Mouse (Mus musculus) retina, embryonic 14.5 days (tissue): Measurements from ENCODE around the gene Mrpl37.
A peak's percentile ranks its signal among the peaks of the same experiment; 100 is the strongest.

Source experiments
- DNase-seq: peaks from one replicate; pipeline ENCODE4 v3.0.0-alpha.2; 2015; ENCODE audit warnings: low spot score

Gene Mrpl37

GRCm38 (mm10) chr4:107067151-107067840 lies 628 bp upstream of the Mrpl37 start:
- DNase-seq: peak; percentile 41

- no peak for DNase-seq
Observed at GRCm38 (mm10) chr4:107064394-107065098, 2.1 kb downstream of the Mrpl37 start.

DNA sequence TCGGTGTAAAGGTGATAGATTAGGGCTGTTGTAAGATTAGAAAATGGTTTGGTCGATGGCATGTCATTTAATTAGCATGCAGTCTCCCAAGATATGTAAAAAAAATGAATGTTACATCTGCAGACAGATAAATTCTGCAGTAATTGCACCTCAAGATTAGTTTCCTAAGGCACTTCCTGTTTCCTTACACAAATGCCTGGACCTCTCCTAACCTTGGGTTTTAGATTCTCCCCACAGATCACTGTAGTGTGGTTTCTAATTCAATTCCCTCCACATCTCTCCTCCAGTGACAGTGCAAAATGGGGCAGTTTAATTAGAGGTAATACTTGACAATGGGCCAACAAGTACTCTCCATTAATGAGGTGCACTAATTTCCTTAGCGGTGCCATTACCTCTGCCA lies 3.5 kb downstream of the Mrpl37 start:
- no peak for DNase-seq

- DNase-seq: no peak
Observed at GRCm38 (mm10) chr4:107061560-107061959, 5.1 kb downstream of the Mrpl37 start.

DNA sequence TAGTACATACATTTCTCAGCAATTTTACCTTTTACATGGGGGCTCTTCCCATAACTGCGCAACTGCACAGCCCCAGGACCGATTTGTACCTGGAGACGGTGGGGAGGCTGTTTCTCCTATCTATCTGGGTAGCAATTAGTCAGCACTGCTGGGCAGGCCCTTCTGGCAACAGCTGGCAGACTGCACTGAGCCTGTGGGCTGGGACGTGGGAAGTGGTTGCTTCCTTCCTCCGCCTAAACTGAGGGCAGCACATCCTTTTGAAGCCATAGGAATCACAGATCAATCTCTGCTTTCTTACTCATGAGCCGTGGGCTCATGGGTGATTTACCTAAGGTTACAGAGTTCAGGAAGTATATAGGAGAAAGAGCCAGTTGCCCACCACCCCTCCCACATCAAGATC lies 7.9 kb downstream of the Mrpl37 start:
- no peak for DNase-seq

GRCm38 (mm10) chr4:107058346-107058745 lies 8.3 kb downstream of the Mrpl37 start:
- DNase-seq: no peak

- DNase-seq: no peak
Observed at GRCm38 (mm10) chr4:107056088-107056487, 10.6 kb downstream of the Mrpl37 start.

- no peak for DNase-seq
Observed at GRCm38 (mm10) chr4:107052962-107053553, 13.6 kb downstream of the Mrpl37 start.

DNA sequence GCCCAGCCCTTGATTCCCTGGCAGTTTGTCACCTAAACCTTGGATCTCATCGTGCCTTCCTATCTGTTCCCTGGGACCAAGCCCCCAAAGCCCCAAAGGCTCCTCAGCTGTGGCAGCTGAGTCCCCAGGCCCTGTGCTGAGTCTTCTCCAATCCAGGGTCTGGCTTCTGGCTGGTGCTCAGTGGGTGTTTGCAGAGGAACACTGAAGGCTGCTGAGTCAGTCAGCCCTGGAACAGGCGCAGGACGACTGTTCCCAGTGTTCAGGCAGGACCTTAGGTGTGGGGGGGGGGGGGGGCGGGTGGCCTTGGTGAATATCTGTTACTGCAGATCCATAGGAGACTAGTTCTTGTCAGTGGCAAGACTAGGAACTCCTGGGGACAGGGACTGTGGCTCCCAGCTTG lies 14.8 kb downstream of the Mrpl37 start:
- no peak for DNase-seq

DNA sequence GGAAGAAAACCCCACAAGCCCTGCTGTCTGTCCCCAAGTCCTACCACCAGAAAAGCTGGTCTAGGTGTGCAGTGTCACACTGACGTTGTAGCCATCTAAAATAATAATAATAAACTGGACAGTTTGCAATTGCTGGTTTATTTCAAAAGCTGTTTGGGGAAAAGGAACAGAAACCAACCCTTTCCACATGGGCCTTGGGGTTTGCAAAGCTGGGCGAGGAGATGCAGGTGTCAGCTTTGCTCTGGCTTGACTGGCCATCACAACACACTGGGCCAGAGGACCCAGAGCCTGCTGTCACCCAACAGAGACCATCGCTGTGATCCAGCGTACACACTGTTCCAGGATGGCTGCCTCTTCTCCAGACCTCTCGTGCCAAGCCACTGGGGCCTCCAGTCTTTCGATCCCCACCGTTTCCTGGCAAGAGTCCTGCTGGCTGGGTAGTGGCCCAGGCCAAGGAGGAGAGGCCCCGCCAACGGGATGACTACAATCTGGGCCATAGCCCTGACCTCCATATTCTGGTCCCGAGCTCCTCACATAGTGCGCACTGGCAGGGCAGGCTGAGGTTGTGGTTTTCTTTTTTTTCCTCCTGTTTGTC lies 18.0 kb downstream of the Mrpl37 start:
- no peak for DNase-seq

- DNase-seq: no peak
Observed at GRCm38 (mm10) chr4:107047806-107048205, 18.9 kb downstream of the Mrpl37 start.

GRCm38 (mm10) chr4:107045188-107045587 lies 21.5 kb downstream of the Mrpl37 start:
- DNase-seq: no peak

DNA sequence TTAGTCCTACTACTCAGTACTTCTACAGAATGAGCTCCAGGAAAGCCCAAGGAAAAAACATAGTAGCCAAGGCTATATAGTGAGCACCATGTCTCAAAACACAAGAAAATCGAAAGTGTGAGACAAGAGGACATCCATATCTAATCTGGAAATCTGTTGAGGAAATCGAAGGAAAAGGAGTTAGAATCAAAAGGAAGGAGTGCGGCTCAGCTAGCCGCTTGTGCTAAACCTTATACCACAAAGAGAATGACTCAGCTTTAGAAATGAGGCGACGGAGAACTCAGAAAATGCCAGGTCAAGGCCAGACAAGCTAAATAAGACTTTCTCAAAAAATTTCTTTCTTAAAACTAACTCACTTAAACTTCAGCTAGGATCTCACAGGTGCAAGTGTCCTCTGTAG lies 24.4 kb downstream of the Mrpl37 start:
- no peak for DNase-seq

GRCm38 (mm10) chr4:107039270-107039669 lies 27.4 kb downstream of the Mrpl37 start:
- peak; percentile 73 for DNase-seq

GRCm38 (mm10) chr4:107038303-107038702 lies 28.4 kb downstream of the Mrpl37 start:
- no peak for DNase-seq

- DNase-seq: no peak
Observed at GRCm38 (mm10) chr4:107036985-107037384, 29.7 kb downstream of the Mrpl37 start.

DNA sequence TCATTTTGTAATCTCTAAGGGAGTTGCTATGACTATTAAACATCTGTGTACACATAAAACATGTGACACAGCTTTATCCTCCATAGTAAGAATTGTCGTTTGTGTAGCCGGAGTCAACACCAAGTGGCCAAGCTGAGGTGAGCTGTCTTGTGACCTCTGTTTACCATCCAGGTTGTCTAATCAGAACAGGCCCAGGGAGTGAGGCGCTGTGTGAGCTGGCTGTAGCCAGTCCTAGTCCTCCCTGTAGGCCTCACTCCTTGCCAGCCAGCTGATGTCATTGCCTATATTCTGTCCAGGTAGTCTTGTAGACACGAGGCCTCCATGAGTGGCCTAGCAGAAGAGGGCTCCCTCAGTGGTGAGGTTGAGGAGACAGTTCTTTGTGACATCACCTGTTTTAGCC lies 31.0 kb downstream of the Mrpl37 start:
- DNase-seq: no peak

DNA sequence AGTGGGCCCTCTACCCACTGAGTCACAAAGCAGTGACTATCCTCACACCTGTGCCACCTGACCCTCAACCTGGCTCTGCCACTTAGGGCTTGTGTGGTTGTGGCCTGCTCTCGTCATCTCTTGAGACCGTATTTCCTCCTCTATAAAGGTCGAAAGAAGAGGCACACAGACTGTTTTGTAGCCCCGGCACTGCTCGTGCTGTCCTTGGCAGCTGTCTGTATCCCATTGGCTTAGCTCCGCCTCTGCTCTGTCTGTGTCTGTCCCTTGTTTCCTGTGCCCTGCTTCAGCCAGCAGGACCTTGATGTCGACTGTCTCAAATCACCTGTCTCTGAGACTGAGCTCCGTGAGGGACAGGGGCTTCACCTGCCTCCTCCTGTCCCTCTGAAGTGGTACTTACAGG lies 40.2 kb downstream of the Mrpl37 start:
- no peak for DNase-seq

- DNase-seq: no peak
Observed at GRCm38 (mm10) chr4:107025369-107025768, 41.3 kb downstream of the Mrpl37 start.

DNA sequence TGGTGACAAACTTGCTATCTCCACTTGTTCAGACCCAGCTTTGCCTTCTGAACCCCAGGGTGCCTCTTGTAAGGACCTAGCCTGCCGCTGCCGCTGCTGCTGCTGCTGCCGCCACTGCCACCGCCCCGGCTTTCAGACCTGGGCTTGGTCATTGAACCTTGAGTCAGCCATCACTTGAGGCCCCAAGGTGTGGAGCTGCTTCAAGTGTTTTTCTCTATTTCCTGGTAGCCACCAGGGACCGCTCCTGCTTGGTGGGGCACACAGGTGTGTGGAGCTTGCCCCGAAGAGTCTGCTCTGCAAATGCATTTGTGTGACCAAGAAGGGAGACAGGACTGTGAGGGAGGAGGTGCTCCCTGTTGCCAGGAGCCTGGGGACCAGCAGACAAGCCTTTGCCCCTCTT lies 41.8 kb downstream of the Mrpl37 start:
- no peak for DNase-seq

DNA sequence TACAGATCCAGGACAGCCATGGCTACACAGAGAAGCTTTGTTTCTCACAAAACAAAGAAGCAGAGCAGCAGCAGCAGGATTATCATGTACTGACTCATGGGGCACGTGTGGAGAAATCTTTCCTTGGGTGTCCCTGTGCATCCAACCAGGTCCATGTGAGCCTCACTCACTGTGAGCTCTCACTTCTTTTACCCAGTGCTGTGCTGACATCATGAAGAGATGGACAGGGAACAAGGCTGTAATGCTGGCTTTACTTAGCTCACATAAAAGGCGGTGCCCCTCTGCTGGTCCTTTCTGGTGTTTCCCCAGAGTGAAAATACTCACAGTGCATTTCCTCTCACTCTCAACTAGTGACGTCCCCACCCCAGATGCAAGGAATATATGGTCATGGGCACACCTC lies 45.2 kb downstream of the Mrpl37 start:
- DNase-seq: no peak

DNA sequence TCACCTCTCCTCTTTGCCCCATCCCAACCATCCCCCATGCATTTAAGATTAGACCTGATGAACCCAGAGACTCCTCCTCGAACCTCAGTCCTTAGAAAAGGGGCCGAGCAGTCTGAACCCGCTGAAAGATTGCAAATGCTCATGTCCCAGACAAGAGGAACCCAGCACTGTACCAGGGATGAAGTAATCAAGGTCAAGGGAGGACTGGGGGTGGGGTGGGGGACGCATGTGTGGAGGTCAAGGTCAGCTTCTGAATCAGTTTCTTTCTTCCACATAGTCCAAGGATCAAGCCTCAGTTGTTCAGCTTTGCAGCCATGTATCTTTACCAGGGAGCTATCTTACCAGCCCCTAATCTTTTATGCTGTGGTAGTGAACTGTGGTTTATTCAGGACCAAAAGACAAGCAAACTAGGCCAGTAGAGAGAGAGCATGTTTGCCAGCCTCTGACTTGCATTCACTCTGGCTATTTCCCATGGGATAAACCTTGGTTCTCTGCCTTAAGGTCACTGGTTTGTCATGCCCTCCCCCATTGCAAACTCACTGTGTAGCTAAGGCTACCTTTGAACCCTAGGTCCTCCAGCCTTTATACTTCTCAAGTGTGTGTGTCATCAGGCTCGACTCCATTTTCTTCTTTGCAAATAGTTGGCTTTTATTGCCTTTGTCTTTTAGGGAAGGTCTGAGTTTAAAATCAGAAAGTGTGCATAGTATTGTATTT lies 46.2 kb downstream of the Mrpl37 start:
- no peak for DNase-seq
